Mouse (Mus musculus): ENCODE results near the gene Cox8b.

GRCm38 (mm10) chr7:140854483-140854882 is 45.8 kb downstream of the Cox8b start:
- TF ChIP-seq CTCF (IDR thresholded peaks at IDR 0.05; ENCODE audit: low read depth), result no peak
- no peak for TF ChIP-seq EP300 (IDR thresholded peaks at IDR 0.05; ENCODE audit: low read depth)

Data from heart, postnatal 0 days (tissue).